Mouse (Mus musculus) limb, embryonic 14.5 days (tissue): Measurements from ENCODE around the gene Defb47. TPM values are rescaled to one million over a fixed set of nuclear protein-coding genes. Genes with fewer than 3 reads are reported as not detected.
A peak's percentile ranks its signal among the peaks of the same experiment; 100 is the strongest.

Experiments used
- ATAC-seq: fragments of 200-750 bp; cut with Nextera tagmentation; 2 replicates; pipeline ENCODE4 v1.8.0; 2017; ENCODE audit warnings: low read depth, moderate number of reproducible peaks, moderate TSS enrichment; ENCODE audit not compliant: low FRiP score
- DNase-seq: peaks from one replicate; pipeline ENCODE4 v3.0.0-alpha.2; 2015; ENCODE audit warnings: low spot score
- H3K27ac ChIP-seq: fragments of 300-500 bp; sonication (generic); replicated peaks from 2 replicates; pipeline ENCODE4 v1.5.1; 2014; ENCODE audit warnings: low read depth, mild to moderate bottlenecking, low read length, moderate library complexity, mixed read lengths
- H3K27me3 ChIP-seq: fragments of 300-500 bp; sonication (generic); 2 replicates; pipeline ENCODE4 v1.6.1; 2014; ENCODE audit warnings: low read length, mixed read lengths; ENCODE audit not compliant: control insufficient read depth, insufficient read depth
- H3K36me3 ChIP-seq: fragments of 300-500 bp; sonication (generic); 2 replicates; pipeline ENCODE4 v1.6.1; 2014; ENCODE audit warnings: mild to moderate bottlenecking, low read length, moderate library complexity, mixed read lengths; ENCODE audit not compliant: control insufficient read depth, insufficient read depth
- H3K4me1 ChIP-seq: fragments of 300-500 bp; sonication (generic); 2 replicates; pipeline ENCODE4 v1.6.1; 2014; ENCODE audit warnings: antibody characterized with exemption, low read length, mixed read lengths; ENCODE audit not compliant: control insufficient read depth, insufficient read depth
- H3K4me2 ChIP-seq: fragments of 300-500 bp; sonication (generic); replicated peaks from 2 replicates; pipeline ENCODE4 v1.6.1; 2014; ENCODE audit warnings: low read depth, mild to moderate bottlenecking, low read length, moderate library complexity; ENCODE audit not compliant: severe bottlenecking
- H3K4me3 ChIP-seq: fragments of 300-500 bp; sonication (generic); replicated peaks from 2 replicates; pipeline ENCODE4 v1.5.1; 2014; ENCODE audit warnings: low read length
- H3K9ac ChIP-seq: fragments of 300-500 bp; sonication (generic); 2 replicates; pipeline ENCODE4 v1.6.1; 2014; ENCODE audit warnings: mild to moderate bottlenecking, low read depth, low read length, moderate library complexity; ENCODE audit not compliant: severe bottlenecking
- H3K9me3 ChIP-seq: fragments of 300-500 bp; sonication (generic); 2 replicates; pipeline ENCODE4 v1.6.1; 2016; ENCODE audit warnings: low read length; ENCODE audit not compliant: control insufficient read depth
- POLR2A ChIP-seq: fragments of 200-500 bp; IDR thresholded peaks from 2 replicates; pipeline ENCODE4 v1.8.0; 2012; ENCODE audit warnings: inconsistent platforms, mild to moderate bottlenecking, moderate library complexity, borderline replicate concordance; ENCODE audit not compliant: insufficient read depth, insufficient read length; ENCODE audit errors: extremely low read depth
- WGBS: fragments of 180-500 bp; shearing (Covaris S2); extraction: QIAGEN DNeasy Blood & Tissue Kit; methylation state at CpG from one replicate; pipeline ENCODE4 v1.1.7; 2014; 5-methylcytosine and 5-hydroxymethylcytosine counted together
- polyA plus RNA-seq, 2 experiments: library from polyadenylated mRNA; depleted of rRNA in 1 of 2; stranded (reverse) in 1 of 2; unstranded in 1 of 2; fragments of >200 nt; fragmentation: Nextera tagmentation in 1 of 2; extraction: Ambion mirVana in 1 of 2; gene quantifications; 2 replicates each; pipeline versions ENCODE4 v1.2.1 to v1.2.3; 2012 to 2014

Gene Defb47
- polyA plus RNA-seq, 2 experiments = not detected

- no peaks in the 10 kb centered on the region for H3K9me3 ChIP-seq
- no peak overlapping the region for H3K9ac ChIP-seq
- DNase-seq (peak; percentile 57), ATAC-seq (no peak)
- 18% methylated on average over 5 of the region's 5 CpGs for WGBS
- no peaks in the 10 kb centered on the region for H3K27me3 ChIP-seq
- H3K4me1 ChIP-seq = 0 out of 2 replicates have a peak, but pooled peaks cover 3% of the 10 kb centered on the region
- no peak overlapping the region for H3K27ac ChIP-seq
- no peak for TF ChIP-seq POLR2A
- H3K4me2 ChIP-seq = no peak overlapping the region
- H3K36me3 ChIP-seq = no peaks in the 10 kb centered on the region
- no peak overlapping the region for H3K4me3 ChIP-seq
Measured at GRCm38 (mm10) chr14:62975046-62975445, 22.8 kb upstream of the Defb47 start.

GRCm38 (mm10) chr14:62979815-62980214 lies 18.1 kb upstream of the Defb47 start:
- Histone ChIP-seq H3K4me1 (no peaks in the 10 kb centered on the region), H3K4me2 (no peak overlapping the region), H3K27me3 (no peaks in the 10 kb centered on the region), H3K27ac (no peak overlapping the region), H3K36me3 (no peaks in the 10 kb centered on the region), H3K9me3 (no peaks in the 10 kb centered on the region), H3K9ac (no peak overlapping the region), H3K4me3 (no peak overlapping the region)
- ATAC-seq = no peak
- DNase-seq = no peak
- no peak for TF ChIP-seq POLR2A
- WGBS = 81% methylated on average over 1 of the region's 1 CpGs

GRCm38 (mm10) chr14:62984410-62984809 lies 13.5 kb upstream of the Defb47 start, which contains the start of gene Defb48:
Defb48 (minus strand) TSS chr14:62984510.
- Histone ChIP-seq H3K4me2 (no peak within 1 kb of the TSS), H3K36me3 (no peaks in the 10 kb centered on the region), H3K9ac (no peak within 1 kb of the TSS), H3K4me1 (no peaks in the 10 kb centered on the region), H3K27ac (no peak within 1 kb of the TSS), H3K27me3 (no peaks in the 10 kb centered on the region), H3K9me3 (no peaks in the 10 kb centered on the region), H3K4me3 (no peak within 1 kb of the TSS)
- WGBS = 70% methylated on average over 1 of the region's 1 CpGs
- no peak for ATAC-seq
- TF ChIP-seq POLR2A = no peak
- no peak for DNase-seq

- TF ChIP-seq POLR2A = no peak
Measured at GRCm38 (mm10) chr14:62991271-62991670, 6.6 kb upstream of the Defb47 start.

GRCm38 (mm10) chr14:62991849-62992510 lies 5.9 kb upstream of the Defb47 start:
- 82% methylated on average over 7 of the region's 7 CpGs for WGBS
- no peak overlapping the region for H3K4me2 ChIP-seq
- no peak overlapping the region for H3K27ac ChIP-seq
- no peak for TF ChIP-seq POLR2A
- H3K27me3 ChIP-seq = no peaks in the 10 kb centered on the region
- H3K9me3 ChIP-seq = no peaks in the 10 kb centered on the region
- H3K36me3 ChIP-seq = no peaks in the 10 kb centered on the region
- ATAC-seq = no peak
- no peaks in the 10 kb centered on the region for H3K4me1 ChIP-seq
- H3K4me3 ChIP-seq = no peak overlapping the region
- H3K9ac ChIP-seq = no peak overlapping the region
- no peak for DNase-seq

More at GRCm38 (mm10) chr14:62991271-62991670, 6.6 kb upstream of the Defb47 start:
- H3K9ac ChIP-seq = no peak overlapping the region
- 82% methylated on average over 3 of the region's 3 CpGs for WGBS
- H3K4me2 ChIP-seq = no peak overlapping the region
- DNase-seq (no peak), ATAC-seq (no peak)
- no peak overlapping the region for H3K27ac ChIP-seq
- H3K4me3 ChIP-seq = no peak overlapping the region
- no peaks in the 10 kb centered on the region for H3K9me3 ChIP-seq
- H3K36me3 ChIP-seq = no peaks in the 10 kb centered on the region
- H3K27me3 ChIP-seq = no peaks in the 10 kb centered on the region
- no peaks in the 10 kb centered on the region for H3K4me1 ChIP-seq
